ENCODE assay signal across 12 mouse cellular contexts in genomic region chr12:12436379-12436778, GRCm38 (mm10).
DNase-seq lines count a peak whose midpoint lies in the region; TF ChIP-seq lines count a peak whose summit lies in the region.
"Had no signal": no experiment of that assay in that cellular context is flagged by ENCODE, and none has a peak within 500 bp of the region (broad histone marks: within the 10 kb centered on the region; RNA-seq: fewer than 3 reads in every experiment).

No protein-coding gene starts in this region.

- no peaks in the 10 kb centered on the region for H3K79me2 ChIP-seq in heart, adult 2 months (replicated peaks; ENCODE audit: control insufficient read depth, insufficient read depth, low read length)
- no peaks in the 10 kb centered on the region for H3K79me2 ChIP-seq in MEL (ENCODE audit: control insufficient read depth, insufficient read depth, low read length, poor library complexity)

- no peak for TF ChIP-seq POLR2A in heart, adult 2 months (IDR thresholded peaks at IDR 0.05; ENCODE audit: insufficient read depth, low read depth, low read length)
- TF ChIP-seq POLR2A in MEL (IDR thresholded peaks at IDR 0.05; ENCODE audit: control insufficient read depth in 1 of 2, insufficient read depth in 1 of 2, low read depth in 1 of 2, low read length in 2 of 2, poor library complexity in 1 of 2), result no peak

- 92% methylated on average over 1 of the region's 1 CpGs for WGBS in heart, adult 2 months

- H3K27me3 ChIP-seq in heart, adult 2 months (ENCODE audit: control insufficient read depth, insufficient read depth, low read length), result no peaks in the 10 kb centered on the region
- H3K27me3 ChIP-seq in MEL (ENCODE audit: control insufficient read depth in 1 of 2, insufficient read depth in 2 of 2, low read length in 2 of 2), result no peaks in the 10 kb centered on the region; a peak in 3 of 4 replicates
- H3K27me3 ChIP-seq: heart, embryonic 15.5 days had no signal

- no peaks in the 10 kb centered on the region for H3K4me1 ChIP-seq in heart, adult 2 months (ENCODE audit: control insufficient read depth, insufficient read depth, low read length)
- H3K4me1 ChIP-seq in MEL (ENCODE audit: control insufficient read depth in 1 of 2, insufficient read depth in 2 of 2, low read length in 2 of 2), result no peaks in the 10 kb centered on the region
- H3K4me1 ChIP-seq: forebrain, embryonic 10.5 days had no signal

- H3K9ac ChIP-seq in heart, adult 2 months (ENCODE audit: low read depth, low read length), result no peak overlapping the region
- no peak overlapping the region for H3K9ac ChIP-seq in MEL (ENCODE audit: control insufficient read depth, low read depth, low read length, poor library complexity, severe bottlenecking)
- H3K9ac ChIP-seq: heart, embryonic 15.5 days had no signal

- intact Hi-C loops in heart, adult 2 months (cut with DNase I), result loop anchor here (5.0 to 10.0 kb wide), 3 partner anchors 158 to 506 kb away; partner anchors contain the start of gene Mycn
- intact Hi-C loops in heart, postnatal 25 days (cut with DNase I), result loop anchor here (5.0 kb wide), 1 partner anchor 186 kb away; no protein-coding TSS in a partner anchor
- intact Hi-C loops in left cerebral cortex, adult 2 months (cut with DNase I), result no loop called here

- peak; percentile 60 for TF ChIP-seq CTCF in heart, adult 2 months (IDR thresholded peaks at IDR 0.05)
- TF ChIP-seq CTCF in left cerebral cortex, adult 2 months (IDR thresholded peaks at IDR 0.05), result peak; percentile 43
- TF ChIP-seq CTCF in MEL (IDR thresholded peaks at IDR 0.05 in 2 of 3, conservative IDR thresholded peaks at IDR 0.05 in 1 of 3; ENCODE audit: control insufficient read depth in 1 of 3, insufficient read depth in 1 of 3, low read depth in 2 of 3, low read length in 3 of 3, poor library complexity in 1 of 3, severe bottlenecking in 1 of 3), result peak in 1 of 3 experiments; percentile 11; a peak in 1 of 6 replicates

- TF ChIP-seq RAD21 in MEL (IDR thresholded peaks at IDR 0.05; ENCODE audit: low read depth, low read length), result peak; percentile 19

- no peaks in the 10 kb centered on the region for H3K9me3 ChIP-seq in MEL (replicated peaks; ENCODE audit: insufficient read depth, low read length)
- H3K9me3 ChIP-seq: forebrain, embryonic 10.5 days; heart, embryonic 15.5 days had no signal

- no peak overlapping the region for H3K4me3 ChIP-seq in heart, adult 2 months
- H3K4me3 ChIP-seq in left cerebral cortex, adult 2 months, result no peak overlapping the region
- H3K4me3 ChIP-seq in MEL (ENCODE audit: control insufficient read depth in 1 of 2, insufficient read depth in 1 of 2, low read depth in 2 of 2, low read length in 2 of 2), result no peak overlapping the region
- H3K4me3 ChIP-seq: forebrain, embryonic 10.5 days; heart, embryonic 15.5 days had no signal

- no peak for DNase-seq in heart, adult 2 months
- no peak for DNase-seq in heart, postnatal 25 days (ENCODE audit: low spot score)
- DNase-seq in left cerebral cortex, adult 2 months (ENCODE audit: extremely low spot score in 1 of 2, low spot score in 2 of 2), result no peak
- DNase-seq in left cerebral cortex, adult 11 months (ENCODE audit: low spot score), result no peak
- DNase-seq in MEL (ENCODE audit: low read depth, low spot score), result no peak
- peak; percentile 40 for DNase-seq in brain, adult 2 months (ENCODE audit: low read depth, low spot score)
- no peak for DNase-seq in T-cell, adult 2 months (ENCODE audit: low spot score)
- DNase-seq: cerebellum, adult 9-11 months; right cerebral cortex, postnatal 4 days; thymus, postnatal 25 days had no signal

- no peak for TF ChIP-seq EP300 in heart, adult 2 months (IDR thresholded peaks at IDR 0.05; ENCODE audit: insufficient read depth, low read depth, low read length)
- no peak for TF ChIP-seq EP300 in MEL (IDR thresholded peaks at IDR 0.05; ENCODE audit: low read depth in 1 of 2, low read length in 2 of 2)

- no peak overlapping the region for H3K27ac ChIP-seq in heart, adult 2 months
- H3K27ac ChIP-seq in left cerebral cortex, adult 2 months, result no peak overlapping the region
- no peak overlapping the region for H3K27ac ChIP-seq in MEL (ENCODE audit: control insufficient read depth, low read depth, low read length)
- H3K27ac ChIP-seq: forebrain, embryonic 10.5 days; heart, embryonic 15.5 days had no signal

- no peaks in the 10 kb centered on the region for H3K36me3 ChIP-seq in heart, adult 2 months (ENCODE audit: control insufficient read depth, insufficient read depth, low read length)
- H3K36me3 ChIP-seq in MEL (ENCODE audit: control insufficient read depth in 1 of 2, insufficient read depth in 2 of 2, low read length in 2 of 2), result no peaks in the 10 kb centered on the region
- H3K36me3 ChIP-seq: forebrain, embryonic 10.5 days; heart, embryonic 15.5 days had no signal

TF ChIP-seq in MEL, 35 proteins besides CTCF, POLR2A, EP300 and RAD21:
- TF ChIP-seq USF1 (IDR thresholded peaks at IDR 0.05; ENCODE audit: low read depth, low read length) (no peak), TBP (IDR thresholded peaks at IDR 0.05; ENCODE audit: low read depth, low read length) (no peak), SIN3A (IDR thresholded peaks at IDR 0.05; ENCODE audit: low read length) (no peak), RCOR1 (IDR thresholded peaks at IDR 0.05; ENCODE audit: low read depth, low read length) (no peak), TCF12 (IDR thresholded peaks at IDR 0.05; ENCODE audit: low read depth, low read length) (no peak)
